Mouse (Mus musculus): ENCODE data around the gene Urgcp. TPM values are rescaled to one million over a fixed set of nuclear protein-coding genes. Genes with fewer than 3 reads are reported as not detected.

Gene Urgcp
- polyA plus RNA-seq, 1 experiment from 2014 or later: 33.5 TPM

DNA sequence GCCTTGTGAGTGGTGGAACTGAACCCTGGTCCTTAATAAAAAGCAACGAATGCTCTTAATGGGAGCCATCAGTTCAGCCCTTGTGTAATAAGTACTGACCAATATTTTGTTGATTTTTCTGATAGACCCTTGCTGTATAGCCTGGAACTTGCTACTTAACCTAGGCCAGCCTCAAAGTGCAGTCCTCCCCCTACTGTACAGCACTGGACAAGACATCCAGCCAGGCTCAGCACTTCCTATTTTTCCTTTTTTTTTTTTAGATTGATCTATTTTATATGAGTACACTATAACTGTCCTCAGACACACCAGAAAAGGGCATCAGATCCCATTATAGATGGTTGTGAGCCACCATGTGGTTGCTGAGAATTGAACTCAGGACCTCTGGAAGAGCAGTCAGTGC is 58.8 kb downstream of the Urgcp start:
- Histone ChIP-seq H3K4me2 (no peak overlapping the region), H3K9ac (no peak overlapping the region), H3K4me1 (replicated peaks) (peaks cover 14% of the 10 kb centered on the region), H3K27ac (replicated peaks) (no peak overlapping the region), H3K4me3 (no peak overlapping the region), H3K9me3 (no peaks in the 10 kb centered on the region), H3K27me3 (no peaks in the 10 kb centered on the region), H3K36me3 (peaks cover 18% of the 10 kb centered on the region)
- ATAC-seq (ENCODE audit: low FRiP score, low read depth): no peak
- WGBS: 95% methylated on average over 1 of the region's 1 CpGs

DNA sequence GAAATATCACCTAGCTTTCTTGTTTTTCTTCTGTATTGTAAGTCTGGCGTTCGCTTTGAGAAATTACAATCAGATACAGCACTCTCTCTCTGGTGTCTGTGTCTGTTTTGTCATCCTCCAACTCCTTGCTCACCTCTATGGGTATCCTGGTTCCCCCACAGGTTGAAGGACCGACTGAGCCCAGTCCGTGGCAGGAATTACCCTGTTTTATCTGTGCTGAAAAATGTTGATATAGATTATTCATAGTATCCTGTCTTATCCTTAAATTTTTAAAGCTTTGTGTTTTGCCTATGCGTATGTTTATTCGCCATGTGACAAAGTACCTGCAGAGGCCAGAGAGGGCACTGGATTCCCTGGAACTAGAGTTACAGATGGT is 59.2 kb downstream of the Urgcp start:
- H3K4me1 ChIP-seq (replicated peaks): peaks cover 14% of the 10 kb centered on the region
- H3K4me2 ChIP-seq: no peak overlapping the region
- no peaks in the 10 kb centered on the region for H3K27me3 ChIP-seq
- no peak overlapping the region for H3K9ac ChIP-seq
- no peaks in the 10 kb centered on the region for H3K9me3 ChIP-seq
- H3K36me3 ChIP-seq: peaks cover 18% of the 10 kb centered on the region
- 93% methylated on average over 6 of the region's 6 CpGs for WGBS
- H3K4me3 ChIP-seq: no peak overlapping the region
- no peak overlapping the region for H3K27ac ChIP-seq (replicated peaks)
- ATAC-seq (ENCODE audit: low FRiP score, low read depth): no peak

GRCm38 (mm10) chr11:5702271-5702956 is 59.8 kb downstream of the Urgcp start:
- H3K4me2 ChIP-seq: no peak overlapping the region
- 84% methylated on average over 5 of the region's 5 CpGs for WGBS
- ATAC-seq (ENCODE audit: low FRiP score, low read depth): no peak
- no peaks in the 10 kb centered on the region for H3K9me3 ChIP-seq
- no peaks in the 10 kb centered on the region for H3K27me3 ChIP-seq
- H3K4me1 ChIP-seq (replicated peaks): peaks cover 14% of the 10 kb centered on the region
- H3K36me3 ChIP-seq: peaks cover 18% of the 10 kb centered on the region
- H3K27ac ChIP-seq (replicated peaks): no peak overlapping the region
- H3K4me3 ChIP-seq: no peak overlapping the region
- H3K9ac ChIP-seq: no peak overlapping the region

DNA sequence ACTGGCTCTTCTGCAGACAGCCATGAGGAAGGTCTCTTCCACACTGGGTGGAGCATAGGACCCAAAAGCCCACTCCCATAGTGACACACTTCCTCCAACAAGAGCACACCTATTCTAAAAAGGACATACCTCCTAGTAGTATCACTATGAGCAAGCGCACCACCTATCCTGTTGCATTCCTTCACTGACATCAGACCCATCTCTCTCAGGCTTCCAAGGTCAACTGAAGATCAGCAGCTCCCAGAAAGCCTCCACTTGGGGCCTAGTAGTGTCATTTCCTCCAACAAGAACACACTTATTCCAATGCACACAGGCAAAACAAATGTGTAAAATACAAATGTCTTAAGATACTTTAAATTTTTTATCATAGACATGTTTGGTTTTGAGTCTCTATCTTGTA is 60.4 kb downstream of the Urgcp start:
- Histone ChIP-seq H3K27ac (replicated peaks) (no peak overlapping the region), H3K4me1 (replicated peaks) (peaks cover 14% of the 10 kb centered on the region), H3K4me3 (no peak overlapping the region), H3K9me3 (no peaks in the 10 kb centered on the region), H3K4me2 (no peak overlapping the region), H3K9ac (no peak overlapping the region), H3K36me3 (peaks cover 18% of the 10 kb centered on the region), H3K27me3 (no peaks in the 10 kb centered on the region)
- ATAC-seq (ENCODE audit: low FRiP score, low read depth): no peak
- 93% methylated on average over 1 of the region's 1 CpGs for WGBS

DNA sequence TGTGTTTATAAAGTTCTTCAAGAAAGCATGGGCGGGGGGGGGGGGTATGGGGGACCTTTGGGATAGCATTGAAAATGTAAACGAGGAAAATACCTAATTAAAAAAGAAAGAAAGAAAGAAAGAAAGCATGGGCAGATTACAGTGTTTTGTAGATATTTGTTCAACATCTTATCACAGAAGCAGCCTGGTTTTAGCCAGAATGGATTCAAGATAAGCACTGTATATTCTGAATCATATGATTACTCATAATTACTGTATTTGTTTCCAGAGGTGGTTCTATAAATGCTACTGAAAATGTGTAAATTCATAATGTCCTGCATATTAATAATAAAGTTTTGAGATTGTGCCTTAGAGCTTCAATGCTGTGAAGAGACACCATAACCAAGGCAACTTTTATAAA is 60.9 kb downstream of the Urgcp start:
- no peak for ATAC-seq (ENCODE audit: low FRiP score, low read depth)
- WGBS: 71% methylated on average over 2 of the region's 2 CpGs
- H3K4me1 ChIP-seq (replicated peaks): peaks cover 9% of the 10 kb centered on the region
- peaks cover 18% of the 10 kb centered on the region for H3K36me3 ChIP-seq
- no peak overlapping the region for H3K4me2 ChIP-seq
- H3K27me3 ChIP-seq: no peaks in the 10 kb centered on the region
- H3K27ac ChIP-seq (replicated peaks): no peak overlapping the region
- H3K4me3 ChIP-seq: no peak overlapping the region
- H3K9ac ChIP-seq: no peak overlapping the region
- H3K9me3 ChIP-seq: no peaks in the 10 kb centered on the region

DNA sequence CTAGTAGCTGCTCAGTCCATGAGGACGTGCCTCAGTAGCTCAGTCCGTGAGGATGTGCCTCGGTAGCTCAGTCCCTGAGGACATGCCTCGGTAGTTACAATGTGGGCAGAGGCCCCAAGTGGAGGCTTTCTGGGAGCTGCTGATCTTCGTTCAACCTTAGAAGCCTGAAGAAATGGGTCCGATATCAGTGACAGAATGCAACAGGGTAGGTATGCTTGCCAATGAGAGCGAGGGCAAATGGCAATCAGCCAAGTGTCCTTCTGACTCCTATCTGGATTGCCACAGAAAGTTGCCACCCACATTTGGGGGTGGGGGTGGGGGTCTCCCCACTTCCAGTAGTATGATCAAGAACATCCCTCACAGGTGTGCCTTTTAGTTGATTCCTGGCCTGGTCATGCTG is 61.4 kb downstream of the Urgcp start:
- Histone ChIP-seq H3K27me3 (no peaks in the 10 kb centered on the region), H3K9me3 (no peaks in the 10 kb centered on the region), H3K4me1 (replicated peaks) (peaks cover 4% of the 10 kb centered on the region), H3K36me3 (peaks cover 18% of the 10 kb centered on the region), H3K4me3 (no peak overlapping the region), H3K27ac (replicated peaks) (no peak overlapping the region), H3K4me2 (no peak overlapping the region), H3K9ac (no peak overlapping the region)
- 92% methylated on average over 7 of the region's 7 CpGs for WGBS
- no peak for ATAC-seq (ENCODE audit: low FRiP score, low read depth)

DNA sequence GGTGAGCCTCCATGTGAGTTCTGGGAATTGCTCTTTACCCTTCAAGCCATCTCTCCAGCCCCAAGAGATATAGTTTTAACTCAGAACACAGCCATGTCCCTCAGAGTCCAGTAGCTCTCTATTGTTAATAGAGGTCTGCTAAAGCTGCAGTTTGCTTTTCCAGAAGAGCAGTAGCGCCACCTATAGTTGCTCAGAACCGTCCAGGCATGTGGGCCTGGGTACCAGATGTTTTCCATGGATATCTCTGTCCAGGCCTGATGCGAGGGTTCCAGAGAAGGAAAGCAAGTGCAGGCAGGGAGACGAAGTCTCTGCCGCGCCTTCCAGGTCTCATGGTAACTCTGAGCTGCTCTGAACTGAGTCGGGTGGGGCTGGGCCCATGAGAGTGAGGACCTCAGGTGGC is 70.4 kb downstream of the Urgcp start:
- Histone ChIP-seq H3K27ac (replicated peaks) (no peak overlapping the region), H3K36me3 (no peaks in the 10 kb centered on the region), H3K9me3 (no peaks in the 10 kb centered on the region), H3K4me3 (no peak overlapping the region), H3K4me2 (no peak overlapping the region), H3K27me3 (no peaks in the 10 kb centered on the region), H3K4me1 (replicated peaks) (no peaks in the 10 kb centered on the region), H3K9ac (no peak overlapping the region)
- 43% methylated on average over 7 of the region's 7 CpGs for WGBS
- no peak for ATAC-seq (ENCODE audit: low FRiP score, low read depth)

- Histone ChIP-seq H3K27me3 (no peaks in the 10 kb centered on the region), H3K27ac (replicated peaks) (no peak overlapping the region), H3K9me3 (no peaks in the 10 kb centered on the region), H3K4me1 (replicated peaks) (no peaks in the 10 kb centered on the region), H3K4me3 (no peak overlapping the region), H3K9ac (no peak overlapping the region), H3K36me3 (no peaks in the 10 kb centered on the region), H3K4me2 (no peak overlapping the region)
- no peak for ATAC-seq (ENCODE audit: low FRiP score, low read depth)
- WGBS: 34% methylated on average over 7 of the region's 7 CpGs
Measured at GRCm38 (mm10) chr11:5684283-5684682, 77.9 kb downstream of the Urgcp start.

DNA sequence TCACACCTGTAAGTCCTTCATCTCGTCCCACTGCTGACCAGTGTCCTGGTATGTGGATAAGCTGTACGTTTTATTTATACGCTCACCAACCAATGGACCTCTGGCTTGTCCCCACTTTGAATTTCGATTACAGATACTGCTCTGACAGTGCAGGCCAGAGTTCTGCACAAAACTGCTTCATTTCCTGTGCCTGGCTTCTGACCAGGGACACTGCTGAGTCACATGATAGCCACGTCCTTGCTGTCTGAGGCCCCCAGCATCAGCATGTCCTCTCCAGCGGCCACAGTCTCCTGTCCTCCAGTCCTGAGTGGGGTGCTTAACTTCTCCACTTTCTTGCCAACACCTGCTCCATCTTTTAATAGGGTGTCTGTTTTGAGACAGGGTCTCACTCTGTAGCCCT is 79.6 kb downstream of the Urgcp start:
- no peaks in the 10 kb centered on the region for H3K36me3 ChIP-seq
- no peak overlapping the region for H3K4me2 ChIP-seq
- ATAC-seq (ENCODE audit: low FRiP score, low read depth): no peak
- no peak overlapping the region for H3K27ac ChIP-seq (replicated peaks)
- H3K27me3 ChIP-seq: no peaks in the 10 kb centered on the region
- H3K9me3 ChIP-seq: no peaks in the 10 kb centered on the region
- 81% methylated on average over 6 of the region's 6 CpGs for WGBS
- no peak overlapping the region for H3K4me3 ChIP-seq
- H3K4me1 ChIP-seq (replicated peaks): no peaks in the 10 kb centered on the region
- H3K9ac ChIP-seq: no peak overlapping the region

Other genes starting within 250 kb of the Urgcp start
- gene Xbp1, start 241.7 kb downstream of the Urgcp start, polyA plus RNA-seq (2015; fragmentation: Nextera tagmentation; extraction: Ambion mirVana): 150 and 157 TPM in 2 replicates
- gene Ccdc117, start 220.2 kb downstream of the Urgcp start, polyA plus RNA-seq (2015; fragmentation: Nextera tagmentation; extraction: Ambion mirVana): 10.7 and 11.6 TPM in 2 replicates
- gene Ankrd36, start 192.7 kb downstream of the Urgcp start, polyA plus RNA-seq (2015; fragmentation: Nextera tagmentation; extraction: Ambion mirVana): not detected in 2 replicates
- 192 and 196 TPM in 2 replicates for gene Mrps24, start 46.7 kb downstream of the Urgcp start, polyA plus RNA-seq (2015; fragmentation: Nextera tagmentation; extraction: Ambion mirVana)
- 134 and 139 TPM in 2 replicates for gene Dbnl, start 26.1 kb upstream of the Urgcp start, polyA plus RNA-seq (2015; fragmentation: Nextera tagmentation; extraction: Ambion mirVana)
- 2.7 and 3.3 TPM in 2 replicates for gene Pgam2, start 41.4 kb upstream of the Urgcp start, polyA plus RNA-seq (2015; fragmentation: Nextera tagmentation; extraction: Ambion mirVana)
- 7.3 TPM in 2 replicates for gene Polm, start 75.6 kb upstream of the Urgcp start, polyA plus RNA-seq (2015; fragmentation: Nextera tagmentation; extraction: Ambion mirVana)
- 27.1 and 27.4 TPM in 2 replicates for gene Aebp1, start 99.6 kb upstream of the Urgcp start, polyA plus RNA-seq (2015; fragmentation: Nextera tagmentation; extraction: Ambion mirVana)
- 63.9 and 67.3 TPM in 2 replicates for gene Pold2, start 115.9 kb upstream of the Urgcp start, polyA plus RNA-seq (2015; fragmentation: Nextera tagmentation; extraction: Ambion mirVana)
- gene Myl7, start 136.4 kb upstream of the Urgcp start, polyA plus RNA-seq (2015; fragmentation: Nextera tagmentation; extraction: Ambion mirVana): 0.36 and 0.69 TPM in 2 replicates
- 5.7 and 5.8 TPM in 2 replicates for gene Gck, start 187.7 kb upstream of the Urgcp start, polyA plus RNA-seq (2015; fragmentation: Nextera tagmentation; extraction: Ambion mirVana)
- gene Ykt6, start 193.3 kb upstream of the Urgcp start, polyA plus RNA-seq (2015; fragmentation: Nextera tagmentation; extraction: Ambion mirVana): 89.5 and 93.7 TPM in 2 replicates

Data from hindbrain, embryonic 15.5 days (tissue).